Mouse (Mus musculus) ZHBTc4 (cell line): ENCODE data around the gene Srebf1.

ENCODE experiments used
- DNase-seq: peaks from one replicate; pipeline ENCODE4 v3.0.0-alpha.2; 2011; ENCODE audit warnings: low read depth, low spot score

Srebf1 gene

DNA sequence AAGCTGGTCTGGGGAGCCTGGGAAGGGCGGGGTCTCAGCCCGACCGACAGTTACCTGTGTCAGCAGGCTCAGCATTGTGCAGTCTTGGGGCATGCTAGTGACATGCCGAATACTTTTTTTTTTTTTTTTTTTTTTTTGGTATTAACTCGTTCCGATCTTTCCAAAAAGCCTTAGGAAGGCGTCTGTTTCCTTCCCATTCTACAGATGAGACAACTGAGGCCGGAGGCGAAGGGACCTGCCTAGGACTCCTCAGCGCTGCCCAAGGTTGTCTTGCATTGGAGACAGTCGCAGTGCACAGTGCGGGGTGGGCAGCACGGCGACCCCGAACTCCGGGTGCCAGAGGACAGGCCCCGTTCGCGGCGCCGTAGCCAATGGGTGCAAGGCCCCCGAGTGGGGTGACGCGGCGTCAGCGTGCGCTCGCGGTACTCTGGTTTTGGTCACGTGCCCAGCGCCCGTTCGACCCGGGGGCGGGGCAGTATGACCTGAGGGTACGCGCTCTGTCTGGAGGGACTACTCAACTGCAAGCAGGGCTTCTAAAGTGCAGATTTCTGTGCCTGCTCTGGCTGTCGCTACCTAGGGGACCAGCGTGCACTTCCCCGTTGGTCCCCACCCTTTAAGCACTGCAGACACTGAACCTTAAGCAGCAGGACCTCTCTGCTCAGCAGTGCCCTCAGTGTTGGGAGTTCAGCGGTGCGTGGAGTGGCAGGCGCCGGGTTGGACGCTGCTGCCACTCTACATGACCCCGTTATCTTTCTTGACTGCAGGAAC is at the start of gene Srebf1:
Srebf1 (minus strand) TSS at position 113 of the 768 bp plus-strand sequence.
- peak; percentile 97 for DNase-seq

GRCm38 (mm10) chr11:60268563-60268962 is 46.2 kb upstream of the Srebf1 start:
- DNase-seq: no peak

DNA sequence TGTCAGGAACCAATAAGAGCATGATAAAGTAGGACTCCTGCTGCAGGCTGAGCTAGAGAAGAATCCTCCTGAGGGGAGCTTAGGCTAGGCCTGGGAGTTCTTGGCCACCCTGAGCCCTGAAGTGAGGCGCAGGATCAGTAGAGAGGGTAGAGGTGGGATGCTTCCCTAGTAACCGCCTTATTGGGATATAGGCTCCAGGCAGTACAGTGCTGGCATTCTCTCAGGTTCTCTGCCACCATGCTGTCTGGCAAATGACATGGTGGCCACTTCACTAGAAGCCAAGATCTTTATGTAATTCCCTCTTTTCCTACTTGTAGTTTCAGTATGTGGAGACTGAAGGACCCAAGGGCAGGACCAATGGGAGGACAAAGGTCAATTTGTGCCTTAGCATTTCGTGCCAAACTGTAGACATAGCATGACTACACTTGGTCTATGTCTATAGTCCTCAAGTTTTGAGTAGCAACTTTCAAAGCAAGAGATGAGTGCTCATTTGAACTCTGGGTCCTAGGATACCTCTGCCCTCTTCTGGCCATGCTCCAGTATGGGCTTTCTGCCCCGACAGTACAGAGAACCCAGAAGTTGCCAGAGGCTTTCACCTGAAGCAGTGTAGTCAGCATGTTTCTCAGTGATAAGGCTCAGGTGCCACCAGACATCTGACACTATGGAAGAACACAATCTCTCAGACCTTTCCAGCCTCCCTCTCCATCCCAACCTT is 43.0 kb upstream of the Srebf1 start:
- DNase-seq: no peak

GRCm38 (mm10) chr11:60264651-60265050 is 42.3 kb upstream of the Srebf1 start:
- no peak for DNase-seq

DNA sequence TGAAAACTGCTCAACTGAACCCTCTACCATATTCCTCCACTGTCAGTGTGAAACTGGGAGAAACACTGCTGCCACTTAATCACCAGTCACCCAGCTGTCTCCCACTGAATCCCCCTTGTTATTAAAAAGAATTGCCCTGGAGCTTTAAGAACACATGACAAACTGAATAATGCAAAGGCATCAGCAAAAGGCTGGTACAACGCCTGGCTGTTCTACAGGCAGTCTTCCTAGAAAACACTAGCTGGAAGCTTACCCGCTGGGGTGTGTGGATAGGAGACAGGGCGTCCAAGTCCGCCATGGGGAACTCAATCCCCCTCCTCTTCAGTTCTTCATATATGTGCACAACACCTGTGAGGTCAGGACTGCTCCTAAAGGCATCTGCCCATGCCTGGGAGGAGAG is 40.0 kb upstream of the Srebf1 start:
- DNase-seq: no peak

DNA sequence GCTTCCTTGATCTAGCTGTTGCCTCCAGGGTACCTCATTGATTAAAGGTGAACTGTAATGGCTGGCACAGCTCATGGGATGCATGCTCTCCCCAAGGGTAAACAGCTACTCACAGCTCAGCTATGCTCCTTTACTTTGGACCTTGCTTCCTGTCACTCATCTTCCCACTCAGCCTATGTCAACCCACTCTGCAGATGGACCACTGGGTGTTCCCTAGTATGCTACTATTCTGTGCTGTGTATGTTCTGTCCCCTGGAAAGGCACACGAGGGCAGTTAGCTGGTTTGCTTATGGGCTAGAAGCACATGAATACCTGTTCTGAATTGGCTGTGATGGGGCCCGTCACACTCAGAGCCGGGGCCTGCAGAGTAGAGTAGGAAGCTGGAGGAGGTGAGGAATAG is 38.4 kb upstream of the Srebf1 start:
- DNase-seq: no peak

DNA sequence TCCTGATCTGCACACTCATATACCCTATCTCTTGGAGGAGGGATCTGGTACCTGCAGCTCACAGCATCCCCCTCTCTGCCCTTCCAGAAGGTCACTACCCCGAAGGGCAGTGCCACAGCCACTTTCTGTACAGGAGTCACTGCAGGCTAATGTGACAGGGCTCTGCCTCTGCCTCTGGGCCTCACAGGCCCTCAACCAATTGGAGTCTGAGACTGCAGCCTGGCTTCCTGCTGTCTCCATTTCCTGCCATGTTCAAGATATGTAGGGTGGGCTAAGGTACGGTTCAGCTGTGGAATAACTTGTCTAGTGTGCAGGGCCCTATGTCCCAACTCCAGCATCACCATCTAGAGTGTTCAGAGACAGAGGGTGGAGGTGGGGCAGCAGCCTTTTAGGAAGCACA is 35.3 kb upstream of the Srebf1 start:
- no peak for DNase-seq

- DNase-seq: no peak
Observed at GRCm38 (mm10) chr11:60256713-60257112, 34.3 kb upstream of the Srebf1 start.

DNA sequence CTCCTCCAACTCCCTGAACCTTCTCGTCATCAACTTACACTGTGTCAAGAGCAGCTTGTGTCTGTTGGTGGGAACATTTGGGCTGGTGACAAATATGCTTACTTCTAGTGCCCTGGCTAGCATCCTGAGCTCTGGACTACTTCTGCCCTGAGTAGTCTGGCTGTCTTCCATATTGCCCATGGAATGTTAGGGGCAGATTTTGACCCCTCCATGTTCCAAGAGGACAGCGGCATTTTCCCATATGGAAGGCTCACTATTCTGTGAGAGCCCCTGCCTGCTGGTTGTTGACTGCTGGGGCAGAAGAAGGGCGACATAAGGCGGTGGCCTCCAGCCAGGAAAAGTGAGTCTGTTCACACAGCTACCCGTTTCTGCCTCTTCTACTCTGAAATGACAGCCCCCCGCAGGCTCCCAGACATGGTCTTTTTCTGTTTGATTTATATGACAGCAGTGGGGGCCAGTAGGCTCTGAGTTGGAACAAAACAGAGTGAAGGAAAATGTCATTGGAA is 33.8 kb upstream of the Srebf1 start:
- DNase-seq: no peak

DNA sequence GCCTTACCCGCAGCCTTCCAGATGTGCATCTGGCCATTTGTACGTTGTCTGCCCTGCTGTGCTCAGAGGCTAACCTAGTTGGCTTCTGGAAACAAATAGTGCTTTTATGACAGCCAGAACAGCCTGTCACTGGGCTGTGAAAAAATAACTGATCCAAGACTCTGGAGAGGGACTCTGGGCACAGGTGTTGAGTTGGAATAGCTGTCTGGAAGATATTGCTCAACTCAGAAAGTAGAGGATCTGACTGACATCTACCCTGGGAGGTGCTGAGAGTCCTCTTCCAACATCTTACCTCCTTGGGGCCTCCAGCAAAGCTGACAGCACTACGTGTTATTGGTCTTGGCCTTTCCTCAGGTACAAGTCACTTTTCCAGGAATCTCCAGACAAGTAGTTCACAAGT is 33.3 kb upstream of the Srebf1 start:
- DNase-seq: no peak

GRCm38 (mm10) chr11:60255181-60255580 is 32.8 kb upstream of the Srebf1 start:
- DNase-seq: no peak

DNA sequence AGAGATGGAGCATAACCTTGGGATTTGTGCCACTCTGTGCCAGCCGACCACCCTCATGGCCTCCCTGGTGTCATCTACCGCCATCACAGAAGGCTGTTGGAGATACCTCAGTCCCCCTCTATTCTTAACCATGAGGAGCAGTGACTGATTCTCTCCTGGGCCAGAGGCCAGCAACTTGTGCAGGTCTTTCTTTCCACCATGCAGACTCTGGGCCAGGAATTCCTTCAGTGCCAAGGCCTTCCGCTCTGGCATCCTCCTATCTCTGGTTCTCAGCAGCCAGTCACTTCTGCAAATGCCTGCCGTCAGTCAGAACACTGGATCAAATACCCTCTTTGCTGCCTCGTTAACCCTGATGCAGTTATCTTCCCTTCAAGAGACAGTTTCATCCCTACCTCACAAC is 31.9 kb upstream of the Srebf1 start:
- no peak for DNase-seq

DNA sequence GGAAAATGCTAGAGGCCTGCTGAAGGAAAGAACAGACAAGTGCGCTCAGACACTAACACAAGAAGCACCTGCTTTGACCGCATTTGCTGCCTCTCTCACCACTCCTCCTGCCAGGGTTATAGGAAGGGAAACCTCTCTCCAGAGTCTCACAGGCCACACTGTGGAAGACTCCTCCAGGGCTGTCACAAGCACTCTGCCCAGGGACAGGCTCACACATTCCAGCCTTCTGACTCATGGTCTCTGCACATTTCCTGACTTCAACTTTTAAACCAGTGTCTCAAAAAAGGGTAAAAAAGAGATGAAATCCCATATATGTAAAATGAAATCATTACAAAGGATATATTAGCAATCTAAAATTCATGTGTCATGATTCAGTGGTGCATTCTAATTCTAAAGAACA is 31.2 kb upstream of the Srebf1 start:
- no peak for DNase-seq

GRCm38 (mm10) chr11:60250971-60251643 is 28.7 kb upstream of the Srebf1 start:
- peak; percentile 57 for DNase-seq

DNA sequence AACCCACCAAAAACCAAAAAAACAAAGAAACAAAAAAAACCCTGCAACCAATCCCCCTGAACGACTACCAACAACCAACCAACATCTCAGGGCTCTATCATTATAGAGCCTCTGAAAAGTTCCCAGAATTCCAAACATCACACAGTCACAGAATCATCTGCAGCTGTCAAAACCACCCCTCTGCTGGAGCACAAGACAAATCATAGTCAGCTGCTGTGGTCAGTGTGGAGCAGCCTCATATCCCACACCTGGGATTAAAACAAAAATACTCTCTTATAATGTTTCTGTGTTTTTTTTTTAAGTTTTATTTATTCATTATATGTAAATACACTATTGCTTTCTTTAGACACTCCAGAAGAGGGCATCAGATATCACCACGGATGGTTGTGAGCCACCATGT is 27.5 kb upstream of the Srebf1 start:
- no peak for DNase-seq

- peak; percentile 92 for DNase-seq
Observed at GRCm38 (mm10) chr11:60248596-60249404, 26.4 kb upstream of the Srebf1 start.

DNA sequence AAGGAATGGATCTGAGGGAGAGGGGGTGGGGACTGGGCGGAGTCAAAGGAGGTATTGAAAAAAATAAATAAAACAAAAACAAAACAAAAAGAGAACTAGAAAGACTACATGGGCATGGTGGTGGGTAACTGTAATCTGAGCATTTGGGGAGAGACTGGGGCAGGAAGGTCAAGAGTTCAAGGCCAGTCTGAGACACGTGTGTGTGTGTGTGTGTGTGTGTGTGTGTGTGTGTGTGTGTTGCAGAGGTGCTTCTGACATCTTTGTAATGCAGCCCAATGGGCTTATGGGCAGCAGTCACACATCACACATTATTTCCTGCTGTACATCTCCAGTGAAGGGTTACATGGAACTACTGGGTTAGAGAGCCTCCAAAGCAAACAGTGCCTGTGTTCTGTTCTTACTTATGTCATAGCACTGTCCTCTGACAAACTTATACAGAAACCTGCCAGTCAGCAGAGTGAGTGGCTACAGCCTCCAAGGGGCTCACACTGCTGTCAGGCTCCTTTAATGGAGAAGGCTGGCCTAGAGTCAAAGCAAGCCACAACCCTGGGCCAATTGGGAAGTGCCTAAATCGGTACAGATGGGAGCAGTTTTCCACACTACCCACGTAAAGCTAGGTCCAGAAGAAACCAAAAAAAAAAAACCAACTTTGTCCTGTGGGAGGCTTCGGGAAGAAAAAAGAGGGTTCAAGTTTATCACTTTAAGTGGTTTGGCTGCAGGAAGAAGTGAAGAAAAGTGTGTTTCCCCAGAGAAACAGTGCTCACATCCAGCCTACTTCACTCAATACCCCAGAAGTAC is 25.6 kb upstream of the Srebf1 start:
- no peak for DNase-seq

DNA sequence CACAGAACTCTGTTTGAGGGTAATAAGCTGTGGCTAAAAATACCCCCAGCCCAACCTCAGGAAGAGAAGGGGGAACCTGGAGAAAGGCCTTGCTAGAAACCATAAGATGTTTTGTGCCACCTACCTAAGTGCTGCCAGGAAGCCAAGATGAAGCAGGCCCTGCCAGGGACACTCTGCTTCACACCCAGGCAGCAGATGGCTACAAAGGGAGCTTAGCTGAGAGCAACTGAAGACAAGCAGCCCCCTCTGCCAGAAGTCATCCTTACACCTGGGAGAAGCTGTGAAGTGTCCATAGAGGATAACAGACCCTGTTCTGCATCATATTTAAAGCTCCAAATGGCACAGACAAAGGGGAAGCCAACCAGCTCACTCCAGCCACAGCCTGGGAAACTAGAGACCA is 23.7 kb upstream of the Srebf1 start:
- DNase-seq: no peak

DNA sequence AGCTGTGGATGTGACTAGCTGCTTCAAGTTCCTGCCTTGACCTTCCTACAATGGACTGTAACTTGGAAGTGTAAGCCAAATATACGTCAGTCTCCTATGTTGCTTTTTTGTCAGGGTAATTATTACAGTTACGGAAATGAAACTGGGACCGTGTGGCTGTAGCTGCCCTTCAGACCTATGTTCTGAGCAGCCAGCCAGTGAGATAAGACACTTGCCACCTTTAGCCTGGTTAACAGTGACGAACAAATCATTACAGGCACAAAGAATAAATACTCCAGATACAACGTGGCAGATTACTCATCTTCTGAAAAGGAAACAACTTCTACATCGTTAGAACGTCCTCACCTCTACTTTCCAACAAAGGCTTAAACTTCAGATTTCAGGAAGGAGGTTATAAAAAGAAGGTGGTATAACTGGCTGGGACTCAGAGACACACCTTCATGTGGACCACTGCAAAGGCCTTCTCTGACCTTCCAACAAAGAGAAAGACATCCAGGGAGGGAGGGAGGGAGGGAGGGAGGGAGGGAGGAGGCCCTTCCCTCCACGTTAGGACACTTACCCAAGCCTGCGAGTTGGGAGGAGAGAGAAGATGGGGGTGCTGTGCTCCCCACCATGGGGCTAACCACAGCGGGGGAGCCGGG is 22.2 kb upstream of the Srebf1 start:
- DNase-seq: no peak

GRCm38 (mm10) chr11:60240509-60240908 is 18.1 kb upstream of the Srebf1 start:
- no peak for DNase-seq
